8 mouse cellular contexts compared by ENCODE assay signal in genomic region chr6:83086121-83087035, GRCm38 (mm10). TPM values are rescaled to one million over a fixed set of nuclear protein-coding genes. Genes with fewer than 3 reads are reported as not detected.
DNase-seq lines count a peak whose midpoint lies in the region; ATAC-seq and TF ChIP-seq lines count a peak whose summit lies in the region.

Gene Lbx2 (plus strand): TSS chr6:83086367.

- H3K36me3 ChIP-seq in hindbrain, postnatal 0 days (ENCODE audit: insufficient read depth, low read length) = 0 out of 2 replicates have a peak, but pooled peaks cover 4% of the 10 kb centered on the region
- H3K36me3 ChIP-seq in midbrain, postnatal 0 days (ENCODE audit: insufficient read depth, low read length) = 0 out of 2 replicates have a peak, but pooled peaks cover 2% of the 10 kb centered on the region

- 14% methylated on average over 42 of the region's 42 CpGs for WGBS in lung, adult 2 months
- 2% methylated on average over 41 of the region's 42 CpGs for WGBS in hindbrain, postnatal 0 days
- 2% methylated on average over 42 of the region's 42 CpGs for WGBS in midbrain, postnatal 0 days

- DNase-seq in lung, adult 2 months = no peak
- DNase-seq in lung, adult 18-20 months = no peak
- peak; percentile 49 for DNase-seq in adrenal gland, postnatal 25 days
- no peak for DNase-seq in hindbrain, postnatal 0 days (ENCODE audit: low spot score)
- no peak for DNase-seq in midbrain, postnatal 0 days (ENCODE audit: low spot score)
- DNase-seq in layer of hippocampus, adult 18-20 months (ENCODE audit: low spot score in 2 of 2) = no peak
- no peak for DNase-seq in embryo, embryonic 10.5 days (ENCODE audit: low spot score)

- peak within 1 kb of the TSS; percentile 59 for H3K4me3 ChIP-seq in lung, adult 2 months (replicated peaks; ENCODE audit: extremely low read depth, low read depth, low read length)
- H3K4me3 ChIP-seq in hindbrain, postnatal 0 days (ENCODE audit: low read length) = no peak within 1 kb of the TSS
- no peak within 1 kb of the TSS for H3K4me3 ChIP-seq in midbrain, postnatal 0 days (ENCODE audit: low read depth, low read length)

- peaks cover 61% of the 10 kb centered on the region for H3K27me3 ChIP-seq in hindbrain, postnatal 0 days (ENCODE audit: insufficient read depth, low read length)
- H3K27me3 ChIP-seq in midbrain, postnatal 0 days (ENCODE audit: insufficient read depth, low read length) = peaks cover 77% of the 10 kb centered on the region

- no peak within 1 kb of the TSS for H3K9ac ChIP-seq in hindbrain, postnatal 0 days (replicated peaks; ENCODE audit: low read length)
- no peak within 1 kb of the TSS for H3K9ac ChIP-seq in midbrain, postnatal 0 days (replicated peaks; ENCODE audit: low read length, poor library complexity, severe bottlenecking)

- H3K27ac ChIP-seq in hindbrain, postnatal 0 days = no peak within 1 kb of the TSS
- no peak within 1 kb of the TSS for H3K27ac ChIP-seq in midbrain, postnatal 0 days (ENCODE audit: low read depth, low read length)

- no peaks in the 10 kb centered on the region for H3K9me3 ChIP-seq in hindbrain, postnatal 0 days (ENCODE audit: low read length)
- no peaks in the 10 kb centered on the region for H3K9me3 ChIP-seq in midbrain, postnatal 0 days (ENCODE audit: low read length)

- peaks cover 2% of the 10 kb centered on the region; the same call in 1 of the 2 replicates for H3K4me1 ChIP-seq in lung, adult 2 months (ENCODE audit: control insufficient read depth, insufficient read depth, low read length)
- H3K4me1 ChIP-seq in hindbrain, postnatal 0 days (ENCODE audit: insufficient read depth, low read length) = no peaks in the 10 kb centered on the region
- H3K4me1 ChIP-seq in midbrain, postnatal 0 days (ENCODE audit: insufficient read depth, low read length) = no peaks in the 10 kb centered on the region

- no peak for TF ChIP-seq CTCF in lung, adult 2 months (IDR thresholded peaks at IDR 0.05; ENCODE audit: insufficient read depth, low read length)
- no peak for TF ChIP-seq CTCF in hindbrain, postnatal 0 days (IDR thresholded peaks at IDR 0.05; ENCODE audit: low read depth)
- TF ChIP-seq CTCF in midbrain, postnatal 0 days (IDR thresholded peaks at IDR 0.05) = no peak

- no peak for ATAC-seq in hindbrain, postnatal 0 days
- ATAC-seq in midbrain, postnatal 0 days (ENCODE audit: low FRiP score) = no peak
- ATAC-seq in frontal cortex, adult (ENCODE audit: low TSS enrichment) = no peak

- H3K4me2 ChIP-seq in hindbrain, postnatal 0 days (ENCODE audit: low read depth, low read length) = peak within 1 kb of the TSS; percentile 37; the same call in 1 of the 2 replicates
- 0 out of 2 replicates have a peak within 1 kb of the TSS, but pooled peaks have one; percentile 6 for H3K4me2 ChIP-seq in midbrain, postnatal 0 days (ENCODE audit: low read depth, low read length, poor library complexity, severe bottlenecking)

- TF ChIP-seq POLR2A in lung, adult 2 months (IDR thresholded peaks at IDR 0.05; ENCODE audit: borderline replicate concordance, extremely low read depth, low read depth, low read length) = no peak

RNA-seq across cellular contexts. Expression of gene Lbx2, which starts in this region (rescaled TPM):
- polyA plus RNA-seq in lung, adult 2 months (2012; rRNA removed) = 4.6 and 9.7 TPM in 2 replicates
- total RNA-seq in adrenal gland, postnatal 25 days (2021) = 11.6 and 22.8 TPM in 2 replicates
- total RNA-seq in hindbrain, postnatal 0 days (2014; rRNA removed) = not detected in 2 replicates
- not detected in 2 replicates for polyA plus RNA-seq in hindbrain, postnatal 0 days (2015; fragmentation: Nextera tagmentation; extraction: Ambion mirVana)
- not detected in 2 replicates for total RNA-seq in midbrain, postnatal 0 days (2014; rRNA removed)
- 0.26 TPM in 1 of 2 replicates, not detected in the other for polyA plus RNA-seq in midbrain, postnatal 0 days (2015; fragmentation: Nextera tagmentation; extraction: Ambion mirVana)
- total RNA-seq in layer of hippocampus, adult 18-20 months (2021) = not detected

Comparison
In these comparisons a context has a peak if more than half of its experiments do, and no peak if none do; other contexts are left out.
1. RNA of gene Lbx2 (total RNA-seq): 11.6 to 22.8 TPM in adrenal gland, postnatal 25 days; not detected in layer of hippocampus, adult 18-20 months, not detected in hindbrain, postnatal 0 days and not detected in midbrain, postnatal 0 days; every median in the first group is over 10 times any median in the second.